Mouse (Mus musculus) forebrain, postnatal 0 days (tissue): ENCODE measurements at regions not wholly inside any gene's neighbourhood (a gene's known extent, or its start where the extent isn't known, plus 50 kb on each side); places are given as distances from the start of the nearest gene placed in this dataset.

Experiments
- ATAC-seq: fragments of 200-750 bp; cut with Nextera tagmentation; 2 replicates; pipeline ENCODE4 v1.8.0; 2017; ENCODE audit warnings: mild to moderate bottlenecking, moderate library complexity
- DNase-seq: peaks from one replicate; pipeline ENCODE4 v3.0.0-alpha.2; 2015
- H3K27ac ChIP-seq: fragments of 300-500 bp; sonication (generic); 2 replicates; pipeline ENCODE4 v1.5.1; 2014; ENCODE audit warnings: low read depth, mild to moderate bottlenecking, antibody characterized with exemption, low read length, moderate library complexity, mixed read lengths
- H3K27me3 ChIP-seq: fragments of 300-500 bp; sonication (generic); 2 replicates; pipeline ENCODE4 v1.6.1; 2014; ENCODE audit warnings: mild to moderate bottlenecking, low read length, mixed read lengths; ENCODE audit not compliant: insufficient read depth
- H3K36me3 ChIP-seq: fragments of 300-500 bp; sonication (generic); 2 replicates; pipeline ENCODE4 v1.6.1; 2014; ENCODE audit warnings: mild to moderate bottlenecking, moderate library complexity; ENCODE audit not compliant: insufficient read depth
- H3K4me1 ChIP-seq: fragments of 300-500 bp; sonication (generic); 2 replicates; pipeline ENCODE4 v1.6.1; 2014; ENCODE audit warnings: antibody characterized with exemption; ENCODE audit not compliant: insufficient read depth
- H3K4me2 ChIP-seq: fragments of 300-500 bp; sonication (generic); 2 replicates; pipeline ENCODE4 v1.6.1; 2014; ENCODE audit warnings: low read depth, mild to moderate bottlenecking, moderate library complexity
- H3K4me3 ChIP-seq: fragments of 300-500 bp; sonication (generic); 2 replicates; pipeline ENCODE4 v1.5.1; 2014; ENCODE audit warnings: low read depth, low read length, mixed read lengths
- H3K9ac ChIP-seq: fragments of 300-500 bp; sonication (generic); 2 replicates; pipeline ENCODE4 v1.6.1; 2014; ENCODE audit warnings: mild to moderate bottlenecking
- H3K9me3 ChIP-seq: fragments of 300-500 bp; sonication (generic); 2 replicates; pipeline ENCODE4 v1.6.1; 2016; ENCODE audit warnings: low read length
- CTCF ChIP-seq: sonication (generic); IDR thresholded peaks from 2 replicates; pipeline ENCODE4 v1.5.1; 2016; ENCODE audit warnings: antibody characterized with exemption, control low read depth, low read depth
- WGBS: fragments of 180-500 bp; shearing (Covaris S2); extraction: QIAGEN DNeasy Blood & Tissue Kit; methylation state at CpG from one replicate; pipeline ENCODE4 v1.1.7; 2014; 5-methylcytosine and 5-hydroxymethylcytosine counted together

DNA sequence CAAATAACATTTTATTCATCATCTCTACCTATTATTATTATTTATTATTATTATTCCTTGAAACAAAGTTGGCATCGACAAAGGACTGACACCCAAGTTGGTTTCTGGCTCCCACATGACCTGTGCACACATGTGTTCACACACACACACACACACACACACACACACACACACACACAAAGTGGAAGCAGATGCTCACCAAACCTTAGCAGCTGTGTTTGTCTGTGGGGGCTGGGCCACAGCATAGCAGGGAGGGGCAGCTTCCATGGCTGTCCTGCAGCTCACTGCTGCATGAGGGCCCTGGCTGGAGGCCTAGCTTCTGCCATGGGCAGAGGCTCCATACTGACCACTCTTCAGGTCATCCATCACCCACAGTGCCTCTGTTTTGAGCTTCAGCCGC lies 176.5 kb upstream of the A430005L14Rik start:
- ATAC-seq = no peak
- WGBS = 94% methylated on average over 2 of the region's 2 CpGs
- no peak for TF ChIP-seq CTCF

DNA sequence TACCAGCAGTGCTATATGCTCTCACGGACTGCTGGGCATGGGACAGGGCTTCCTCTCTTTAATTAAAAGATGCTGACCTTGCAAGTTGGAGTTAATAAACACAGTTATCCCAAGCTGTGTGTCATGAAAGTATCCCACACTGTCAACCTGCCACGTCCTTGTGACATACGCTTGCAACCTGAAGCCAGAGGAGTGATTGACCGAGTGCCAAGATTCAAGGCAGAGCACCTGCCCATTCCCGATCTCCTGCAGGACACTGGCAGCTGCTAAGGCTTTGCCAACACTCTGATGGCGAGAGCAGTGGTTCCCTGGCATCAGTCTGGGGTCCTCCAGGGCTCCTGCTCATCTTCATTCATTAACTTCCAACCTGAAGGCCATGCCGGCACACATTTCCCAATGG lies 175.8 kb upstream of the A430005L14Rik start:
- no peak for DNase-seq
- H3K4me1 ChIP-seq = no peaks in the 10 kb centered on the region
- no peaks in the 10 kb centered on the region; the same call in 1 of the 2 replicates for H3K27me3 ChIP-seq
- H3K4me3 ChIP-seq = no peak overlapping the region
- no peaks in the 10 kb centered on the region for H3K36me3 ChIP-seq
- no peak overlapping the region for H3K9ac ChIP-seq
- H3K4me2 ChIP-seq = no peak overlapping the region
- WGBS = 85% methylated on average over 7 of the region's 7 CpGs
- TF ChIP-seq CTCF = no peak
- H3K9me3 ChIP-seq = no peaks in the 10 kb centered on the region
- H3K27ac ChIP-seq = no peak overlapping the region
- ATAC-seq = no peak

More for the DNA sequence above, 176.5 kb upstream of the A430005L14Rik start:
- Histone ChIP-seq H3K27me3 (no peaks in the 10 kb centered on the region; the same call in 1 of the 2 replicates), H3K9ac (no peak overlapping the region), H3K36me3 (no peaks in the 10 kb centered on the region), H3K27ac (no peak overlapping the region), H3K4me3 (no peak overlapping the region), H3K4me2 (no peak overlapping the region), H3K9me3 (no peaks in the 10 kb centered on the region), H3K4me1 (no peaks in the 10 kb centered on the region)
- DNase-seq = no peak

- H3K4me1 ChIP-seq = no peaks in the 10 kb centered on the region
- 84% methylated on average over 10 of the region's 10 CpGs for WGBS
- no peak overlapping the region for H3K4me2 ChIP-seq
- no peaks in the 10 kb centered on the region for H3K9me3 ChIP-seq
- ATAC-seq (no peak), DNase-seq (no peak)
- H3K9ac ChIP-seq = no peak overlapping the region
- no peaks in the 10 kb centered on the region; the same call in 1 of the 2 replicates for H3K27me3 ChIP-seq
- no peak overlapping the region for H3K4me3 ChIP-seq
- TF ChIP-seq CTCF = no peak
- H3K36me3 ChIP-seq = no peaks in the 10 kb centered on the region
- H3K27ac ChIP-seq = no peak overlapping the region
Measured at GRCm38 (mm10) chr4:153781981-153782521, 175.0 kb upstream of the A430005L14Rik start.

DNA sequence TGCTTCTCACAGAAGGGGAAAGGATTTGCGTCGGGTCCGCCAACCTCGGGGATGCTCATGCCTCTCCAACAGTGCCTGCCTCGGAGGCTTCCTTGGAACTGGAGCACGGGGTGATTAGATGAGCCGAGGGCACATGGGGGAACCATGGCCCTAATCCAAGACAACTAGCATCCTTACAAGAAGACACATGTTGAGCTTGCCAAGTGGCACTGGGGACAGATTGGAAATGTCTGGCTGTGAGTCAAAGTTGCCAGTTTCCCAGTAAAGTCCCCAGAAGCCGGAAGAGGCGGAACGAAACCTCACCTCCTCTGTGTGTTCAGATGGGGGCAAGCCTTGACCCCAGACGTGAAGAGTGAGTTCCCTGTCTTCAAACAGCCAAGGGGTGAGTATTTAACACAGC lies 172.6 kb upstream of the A430005L14Rik start:
- Histone ChIP-seq H3K27ac (no peak overlapping the region), H3K27me3 (no peaks in the 10 kb centered on the region; the same call in 1 of the 2 replicates), H3K4me1 (no peaks in the 10 kb centered on the region), H3K4me2 (no peak overlapping the region), H3K36me3 (no peaks in the 10 kb centered on the region), H3K4me3 (no peak overlapping the region), H3K9ac (no peak overlapping the region), H3K9me3 (no peaks in the 10 kb centered on the region)
- peak; percentile 42; the same call in 1 of the 2 replicates for ATAC-seq
- DNase-seq = no peak
- WGBS = 64% methylated on average over 11 of the region's 11 CpGs
- no peak for TF ChIP-seq CTCF

DNA sequence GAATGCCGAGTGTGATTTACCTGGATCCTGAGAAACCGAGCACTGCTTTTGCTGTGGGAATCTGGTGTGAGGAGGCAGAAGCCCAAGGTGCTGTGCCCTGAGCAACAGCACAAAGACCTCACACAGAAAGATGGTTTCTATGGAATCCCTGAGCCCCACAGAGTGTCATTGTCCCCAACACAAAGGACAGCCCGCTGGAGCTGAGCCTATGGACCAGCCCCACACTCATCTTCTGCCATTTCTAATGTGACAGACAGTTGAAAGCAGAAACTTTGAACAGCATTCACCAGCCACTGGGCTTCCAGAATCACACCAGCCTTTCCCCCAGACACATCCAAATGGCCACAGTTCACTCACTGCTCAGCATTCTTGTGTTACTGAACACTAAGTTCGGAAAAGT lies 171.5 kb upstream of the A430005L14Rik start:
- WGBS = 38% methylated on average over 4 of the region's 4 CpGs
- DNase-seq = no peak

GRCm38 (mm10) chr4:153792307-153792706 lies 164.7 kb upstream of the A430005L14Rik start:
- Histone ChIP-seq H3K9ac (no peak overlapping the region), H3K4me1 (no peaks in the 10 kb centered on the region), H3K9me3 (no peaks in the 10 kb centered on the region), H3K36me3 (no peaks in the 10 kb centered on the region), H3K4me2 (no peak overlapping the region), H3K4me3 (no peak overlapping the region), H3K27me3 (no peaks in the 10 kb centered on the region), H3K27ac (no peak overlapping the region)
- 16% methylated on average over 13 of the region's 13 CpGs for WGBS
- peak; percentile 39 for DNase-seq
- ATAC-seq = peak; percentile 43; the same call in 1 of the 2 replicates
- no peak for TF ChIP-seq CTCF

More for the DNA sequence above, 171.5 kb upstream of the A430005L14Rik start:
- H3K36me3 ChIP-seq = no peaks in the 10 kb centered on the region
- no peak for TF ChIP-seq CTCF
- no peak for ATAC-seq
- no peak overlapping the region for H3K9ac ChIP-seq
- no peaks in the 10 kb centered on the region for H3K9me3 ChIP-seq
- no peaks in the 10 kb centered on the region; the same call in 1 of the 2 replicates for H3K27me3 ChIP-seq
- no peaks in the 10 kb centered on the region for H3K4me1 ChIP-seq
- no peak overlapping the region for H3K4me2 ChIP-seq
- H3K4me3 ChIP-seq = no peak overlapping the region
- H3K27ac ChIP-seq = no peak overlapping the region

- no peaks in the 10 kb centered on the region for H3K4me1 ChIP-seq
Measured at GRCm38 (mm10) chr4:153798061-153798460, 159.0 kb upstream of the A430005L14Rik start.

More at GRCm38 (mm10) chr4:153798061-153798460, 159.0 kb upstream of the A430005L14Rik start:
- no peak overlapping the region for H3K4me3 ChIP-seq
- H3K27me3 ChIP-seq = no peaks in the 10 kb centered on the region
- no peak for TF ChIP-seq CTCF
- no peak overlapping the region for H3K4me2 ChIP-seq
- no peaks in the 10 kb centered on the region for H3K9me3 ChIP-seq
- no peak for ATAC-seq
- 80% methylated on average over 7 of the region's 7 CpGs for WGBS
- no peak overlapping the region for H3K9ac ChIP-seq
- H3K36me3 ChIP-seq = no peaks in the 10 kb centered on the region
- DNase-seq = no peak
- no peak overlapping the region for H3K27ac ChIP-seq
